Comparison of ENCODE assay signal across 21 mouse cellular contexts in the genomic region with DNA sequence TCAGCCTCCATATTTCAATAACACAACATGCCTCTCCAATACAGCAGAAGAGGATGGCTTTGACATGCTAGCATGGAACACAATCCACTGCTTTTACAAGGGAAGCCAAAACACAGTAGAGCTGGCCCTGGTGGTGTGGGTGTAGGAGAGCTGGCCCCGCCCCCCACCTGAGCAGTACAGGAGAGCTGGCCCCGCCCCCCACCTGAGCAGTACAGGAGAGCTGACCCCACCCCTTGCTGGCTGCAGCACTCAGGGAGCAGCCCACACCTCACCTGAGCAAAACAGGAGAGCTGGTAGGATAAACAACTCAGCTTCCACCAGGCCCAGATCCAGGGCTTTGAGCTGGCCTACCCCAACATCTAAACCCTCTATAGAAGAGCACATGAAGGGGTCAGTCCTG. TPM values are rescaled to one million over a fixed set of nuclear protein-coding genes. Genes with fewer than 3 reads are reported as not detected.
A peak's percentile ranks its signal among the peaks of the same experiment; 100 is the strongest.
DNase-seq lines count a peak whose midpoint lies in the region; ATAC-seq and TF ChIP-seq lines count a peak whose summit lies in the region.
"Had no signal": no experiment of that assay in that cellular context is flagged by ENCODE, and none has a peak within 500 bp of the region (broad histone marks: within the 10 kb centered on the region; RNA-seq: fewer than 3 reads in every experiment).

No protein-coding gene starts in this region.

- H3K9me3 ChIP-seq in embryonic facial prominence, embryonic 14.5 days (ENCODE audit: control insufficient read depth, low read length): no peaks in the 10 kb centered on the region
- no peaks in the 10 kb centered on the region for H3K9me3 ChIP-seq in intestine, embryonic 14.5 days (ENCODE audit: control insufficient read depth, low read length)
- H3K9me3 ChIP-seq in heart, embryonic 11.5 days (replicated peaks; ENCODE audit: control insufficient read depth, low read length): no peaks in the 10 kb centered on the region
- H3K9me3 ChIP-seq: heart, embryonic 12.5 days; hindbrain, embryonic 15.5 days; limb, embryonic 10.5 days; liver, embryonic 12.5 days; neural tube, embryonic 15.5 days had no signal

- H3K4me2 ChIP-seq in embryonic facial prominence, embryonic 14.5 days (ENCODE audit: low read depth, low read length): no peak overlapping the region
- no peak overlapping the region for H3K4me2 ChIP-seq in intestine, embryonic 14.5 days (ENCODE audit: low read length)
- H3K4me2 ChIP-seq in heart, embryonic 11.5 days: no peak overlapping the region
- H3K4me2 ChIP-seq: heart, embryonic 12.5 days; hindbrain, embryonic 15.5 days; liver, embryonic 12.5 days; neural tube, embryonic 15.5 days had no signal

- no peak overlapping the region for H3K27ac ChIP-seq in embryonic facial prominence, embryonic 14.5 days (replicated peaks; ENCODE audit: low read depth, low read length)
- H3K27ac ChIP-seq in intestine, embryonic 14.5 days (ENCODE audit: low read depth): no peak overlapping the region
- H3K27ac ChIP-seq in heart, embryonic 11.5 days (ENCODE audit: low read depth, low read length): no peak overlapping the region
- H3K27ac ChIP-seq: hindbrain, embryonic 15.5 days; limb, embryonic 10.5 days; liver, embryonic 12.5 days; neural tube, embryonic 15.5 days had no signal

- no peak overlapping the region for H3K9ac ChIP-seq in embryonic facial prominence, embryonic 14.5 days (ENCODE audit: low read depth, low read length)
- H3K9ac ChIP-seq in intestine, embryonic 14.5 days (ENCODE audit: low read length): no peak overlapping the region
- H3K9ac ChIP-seq in heart, embryonic 11.5 days (ENCODE audit: low read depth, low read length): no peak overlapping the region
- H3K9ac ChIP-seq: heart, embryonic 12.5 days; hindbrain, embryonic 15.5 days; liver, embryonic 12.5 days; neural tube, embryonic 15.5 days had no signal

- no peaks in the 10 kb centered on the region for H3K36me3 ChIP-seq in embryonic facial prominence, embryonic 14.5 days (ENCODE audit: control insufficient read depth, insufficient read depth, low read length)
- H3K36me3 ChIP-seq in intestine, embryonic 14.5 days (ENCODE audit: control insufficient read depth, insufficient read depth, low read length): no peaks in the 10 kb centered on the region
- H3K36me3 ChIP-seq in heart, embryonic 11.5 days (ENCODE audit: control insufficient read depth, insufficient read depth, low read length): no peaks in the 10 kb centered on the region
- H3K36me3 ChIP-seq: heart, embryonic 12.5 days; hindbrain, embryonic 15.5 days; limb, embryonic 10.5 days; liver, embryonic 12.5 days; neural tube, embryonic 15.5 days had no signal

- H3K4me3 ChIP-seq in embryonic facial prominence, embryonic 14.5 days (ENCODE audit: low read depth, low read length): no peak overlapping the region
- no peak overlapping the region for H3K4me3 ChIP-seq in intestine, embryonic 14.5 days (ENCODE audit: low read depth, low read length)
- H3K4me3 ChIP-seq in lung, adult 2 months (replicated peaks; ENCODE audit: extremely low read depth, low read depth, low read length): no peak overlapping the region
- H3K4me3 ChIP-seq in heart, embryonic 11.5 days (ENCODE audit: low read depth, low read length): no peak overlapping the region
- H3K4me3 ChIP-seq: heart, embryonic 12.5 days; hindbrain, embryonic 15.5 days; limb, embryonic 10.5 days; liver, embryonic 12.5 days; myocyte; neural tube, embryonic 15.5 days had no signal

- no peaks in the 10 kb centered on the region for H3K27me3 ChIP-seq in embryonic facial prominence, embryonic 14.5 days (replicated peaks; ENCODE audit: control insufficient read depth, insufficient read depth, low read length)
- no peaks in the 10 kb centered on the region for H3K27me3 ChIP-seq in intestine, embryonic 14.5 days (replicated peaks; ENCODE audit: control insufficient read depth, insufficient read depth, low read length)
- H3K27me3 ChIP-seq in heart, embryonic 11.5 days (ENCODE audit: control insufficient read depth, insufficient read depth, low read length): no peaks in the 10 kb centered on the region
- H3K27me3 ChIP-seq: heart, embryonic 12.5 days; hindbrain, embryonic 15.5 days; liver, embryonic 12.5 days; neural tube, embryonic 15.5 days had no signal

- no peak for DNase-seq in embryonic facial prominence, embryonic 14.5 days (ENCODE audit: low spot score)
- no peak for DNase-seq in intestine, embryonic 14.5 days (ENCODE audit: low spot score)
- DNase-seq in lung, adult 2 months: peak; percentile 24
- DNase-seq in lung, postnatal 36 days: peak; percentile 76
- DNase-seq in right cerebral cortex, adult 2 months (ENCODE audit: low spot score in 2 of 2): no peak
- DNase-seq in cerebellum, adult 18-20 months: no peak
- DNase-seq: adrenal gland, postnatal 25 days; cerebellum, adult 2 months; layer of hippocampus, postnatal 36 days; midbrain, embryonic 14.5 days; thymus, postnatal 25 days had no signal

- peaks cover 33% of the 10 kb centered on the region for H3K4me1 ChIP-seq in embryonic facial prominence, embryonic 14.5 days (ENCODE audit: control insufficient read depth, insufficient read depth, low read length)
- H3K4me1 ChIP-seq in intestine, embryonic 14.5 days (replicated peaks; ENCODE audit: control insufficient read depth, insufficient read depth, low read length): peaks cover 14% of the 10 kb centered on the region; the same call in 1 of the 2 replicates
- H3K4me1 ChIP-seq in lung, adult 2 months (ENCODE audit: control insufficient read depth, insufficient read depth, low read length): peaks cover 12% of the 10 kb centered on the region
- peaks cover 10% of the 10 kb centered on the region; the same call in 1 of the 2 replicates for H3K4me1 ChIP-seq in heart, embryonic 11.5 days (ENCODE audit: control insufficient read depth, insufficient read depth, low read length)

- no peak for TF ChIP-seq POLR2A in lung, adult 2 months (IDR thresholded peaks at IDR 0.05; ENCODE audit: borderline replicate concordance, extremely low read depth, low read depth, low read length)

- ATAC-seq in embryonic facial prominence, embryonic 14.5 days (ENCODE audit: low read depth): peak; percentile 53; the same call in 1 of the 2 replicates
- ATAC-seq in intestine, embryonic 14.5 days (replicated peaks; ENCODE audit: low FRiP score, low TSS enrichment, low read depth): peak; percentile 61; the same call in 1 of the 2 replicates
- no peak for ATAC-seq in heart, embryonic 11.5 days (replicated peaks; ENCODE audit: insufficient number of reproducible peaks, low FRiP score, low TSS enrichment)
- ATAC-seq: forebrain, embryonic 14.5 days; liver, embryonic 12.5 days had no signal

- no peak for TF ChIP-seq CTCF in lung, adult 2 months (IDR thresholded peaks at IDR 0.05; ENCODE audit: insufficient read depth, low read length)

- 59% methylated on average over 2 of the region's 2 CpGs for WGBS in embryonic facial prominence, embryonic 14.5 days
- 53% methylated on average over 2 of the region's 2 CpGs for WGBS in intestine, embryonic 14.5 days
- WGBS in lung, adult 2 months: 42% methylated on average over 2 of the region's 2 CpGs
- 62% methylated on average over 2 of the region's 2 CpGs for WGBS in heart, embryonic 11.5 days (ENCODE audit: insufficient replicate concordance)

RNA-seq across cellular contexts. Expression of a gene that starts 42.7 kb away (rescaled TPM):
- not detected in 2 replicates for polyA plus RNA-seq in embryonic facial prominence, embryonic 14.5 days (2014; fragmentation: Nextera tagmentation; extraction: Ambion mirVana)
- not detected in 2 replicates for polyA plus RNA-seq in intestine, embryonic 14.5 days (2014; fragmentation: Nextera tagmentation; extraction: Ambion mirVana)
- polyA plus RNA-seq in lung, adult 2 months (2012; rRNA removed): not detected in 2 replicates
- polyA plus RNA-seq in heart, embryonic 11.5 days (2014; fragmentation: Nextera tagmentation; extraction: Ambion mirVana): not detected in 2 replicates
- polyA plus RNA-seq: cerebellum, adult 2 months; cortical plate, adult 2 months; forebrain, embryonic 14.5 days; heart, embryonic 12.5 days; hindbrain, embryonic 15.5 days; limb, embryonic 10.5 days; liver, embryonic 12.5 days; midbrain, embryonic 14.5 days; myocyte; neural tube, embryonic 15.5 days; small intestine, adult 2 months had no signal

Comparison
In these comparisons a context has a peak if more than half of its experiments do, and no peak if none do; other contexts are left out.
1. DNase-seq: peak in lung, adult 2 months (single experiment) and lung, postnatal 36 days (single experiment); none in embryonic facial prominence, embryonic 14.5 days (single experiment), intestine, embryonic 14.5 days (single experiment), right cerebral cortex, adult 2 months (0 of 2) and cerebellum, adult 18-20 months (0 of 2).